Mouse (Mus musculus): ENCODE data around the gene Trpv4.

GRCm38 (mm10) chr5:114688703-114689102 is 30.5 kb upstream of the Trpv4 start:
- TF ChIP-seq GATA1 (IDR thresholded peaks at IDR 0.05; ENCODE audit: borderline replicate concordance, low read length) (no peak), FLI1 (IDR thresholded peaks at IDR 0.05; ENCODE audit: low read length) (no peak)

Data from megakaryocyte, embryonic 14.5 days (primary cell).